Mouse (Mus musculus) cerebellum, adult 2 months (tissue): ENCODE results near the gene Ntf5.

Source experiments
- CTCF ChIP-seq: fragments of 200-500 bp; IDR thresholded peaks from 2 replicates; pipeline ENCODE4 v1.5.1; 2011; ENCODE audit warnings: low read depth, mild to moderate bottlenecking, control low read depth, low read length, moderate library complexity, borderline replicate concordance; ENCODE audit not compliant: insufficient read depth
- POLR2A ChIP-seq: fragments of 200-500 bp; IDR thresholded peaks from 2 replicates; pipeline ENCODE4 v1.6.1; 2011; ENCODE audit warnings: low read length, control low read depth, borderline replicate concordance; ENCODE audit not compliant: insufficient read depth

GRCm38 (mm10) chr7:45458748-45459563 is 45.5 kb downstream of the Ntf5 start:
- TF ChIP-seq POLR2A, result no peak
- no peak for TF ChIP-seq CTCF
